Mouse (Mus musculus) urinary bladder, postnatal 25 days (tissue): ENCODE data around the gene Trappc1.
A peak's percentile ranks its signal among the peaks of the same experiment; 100 is the strongest.
"Not testable (repeated sequence)": the region's sequence is repeated elsewhere in the genome, so short reads cannot be mapped to it uniquely, and the experiment has no call there.

ENCODE experiments used
- DNase-seq: peaks from one replicate; pipeline ENCODE4 v3.0.0; 2022; ENCODE audit warnings: low spot score

Gene Trappc1

GRCm38 (mm10) chr11:69323667-69324111, at the start of gene Trappc1, which contains the start of gene Cntrob:
Trappc1 (plus strand) TSS chr11:69323980.
Cntrob (minus strand) TSS chr11:69323775.
- peak; percentile 97 for DNase-seq

DNA sequence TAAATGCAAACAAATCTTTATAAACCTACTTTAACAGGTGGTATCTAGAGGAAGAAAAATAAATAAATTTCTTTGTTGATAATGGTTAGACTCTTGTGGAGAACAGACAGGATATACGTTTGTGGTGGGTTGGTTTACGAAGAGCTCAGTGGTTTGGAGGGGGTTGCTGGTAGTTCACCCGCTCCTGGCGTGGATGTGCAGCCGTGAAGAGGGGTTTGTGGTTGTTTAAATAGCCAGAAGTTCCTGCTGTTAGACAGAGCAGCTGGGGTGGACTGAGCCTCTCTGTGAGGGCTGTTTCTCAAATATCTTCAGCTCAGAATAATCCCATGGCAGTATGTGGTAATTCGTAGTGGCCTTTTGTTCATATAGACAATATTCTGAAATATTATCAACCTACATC, 48.1 kb upstream of the Trappc1 start:
- no peak for DNase-seq

DNA sequence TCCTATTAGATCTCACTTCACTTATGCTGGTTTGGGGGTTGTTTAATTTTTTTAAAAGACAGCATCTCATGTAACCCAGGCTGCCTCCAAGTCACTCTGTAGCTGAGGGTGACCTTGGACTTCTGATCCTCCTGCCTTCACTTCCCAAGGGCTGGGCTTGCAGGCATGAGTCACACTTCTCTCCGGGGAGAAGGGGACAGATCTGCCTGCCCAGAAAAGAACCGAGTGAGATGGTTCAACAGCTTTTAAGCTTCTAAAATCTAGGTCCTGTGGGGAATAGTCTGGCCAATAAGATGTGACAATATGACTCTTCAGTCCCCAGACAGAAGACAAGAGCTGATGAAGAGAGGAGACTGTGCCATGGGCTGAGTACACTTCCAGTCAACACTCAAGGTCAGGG, 47.7 kb upstream of the Trappc1 start:
- DNase-seq = no peak

- DNase-seq = no peak
Observed at GRCm38 (mm10) chr11:69277267-69277666, 46.5 kb upstream of the Trappc1 start.

DNA sequence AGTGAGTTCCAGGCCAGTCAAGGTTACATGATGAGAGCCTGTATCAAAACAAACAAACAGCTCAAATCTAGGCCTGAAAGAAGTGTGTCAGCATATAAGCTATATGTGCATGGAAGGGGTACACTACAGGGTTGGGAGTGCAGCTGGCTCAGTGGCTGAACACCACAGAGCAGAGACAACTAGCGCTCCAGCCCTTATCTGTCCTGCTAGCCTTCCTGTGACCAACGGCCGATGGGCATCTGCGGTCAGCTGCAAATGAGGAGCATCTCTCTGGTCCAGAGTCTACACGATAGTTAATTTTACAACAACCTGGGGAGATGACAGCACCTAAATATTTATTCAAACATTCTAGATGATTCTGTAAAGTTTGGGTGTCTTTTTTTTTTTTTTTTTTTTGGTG, 32.7 kb upstream of the Trappc1 start:
- no peak for DNase-seq

- no peak for DNase-seq
Observed at GRCm38 (mm10) chr11:69295286-69295685, 28.5 kb upstream of the Trappc1 start.

- DNase-seq = no peak
Observed at GRCm38 (mm10) chr11:69297799-69298198, 26.0 kb upstream of the Trappc1 start.

DNA sequence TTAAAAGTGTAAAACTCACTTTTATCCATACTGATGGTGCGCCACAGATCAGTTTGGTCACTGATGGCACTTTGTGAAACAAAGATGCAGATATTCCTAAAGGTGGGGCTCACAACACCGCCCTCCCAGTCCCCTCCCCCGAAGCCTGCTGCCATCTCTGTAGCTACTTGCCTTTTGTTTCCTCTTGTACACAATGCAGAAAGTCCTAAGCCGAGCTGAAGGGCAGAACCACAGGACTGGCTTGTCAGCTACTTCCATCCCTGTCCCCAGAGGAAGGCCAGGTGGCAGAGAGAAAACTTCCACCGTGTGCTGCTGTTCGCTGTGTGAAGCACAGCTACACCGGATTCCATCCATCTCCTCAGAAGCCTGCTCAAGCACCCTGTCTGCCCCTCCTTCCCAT, 25.5 kb upstream of the Trappc1 start:
- DNase-seq = no peak

DNA sequence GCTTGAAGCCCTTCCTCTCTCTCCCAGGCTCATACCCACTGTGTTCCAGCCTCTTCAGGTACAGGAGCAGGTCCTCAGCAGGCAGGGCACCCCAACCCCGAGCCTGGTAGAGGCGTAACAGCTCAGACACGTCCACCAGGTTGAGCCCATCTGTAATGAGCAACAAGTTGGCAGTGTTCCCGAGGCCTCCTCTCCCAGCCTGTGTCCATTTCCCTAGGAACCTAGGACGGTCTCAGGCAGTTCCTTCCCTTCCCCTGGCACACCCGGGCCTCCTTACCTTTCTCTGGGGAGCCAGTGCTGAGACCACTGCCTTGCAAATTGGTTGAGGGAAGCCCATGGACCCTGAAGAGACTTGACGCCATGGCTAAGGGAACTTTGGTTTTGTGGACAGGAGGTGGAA, 21.0 kb upstream of the Trappc1 start:
- DNase-seq = no peak

GRCm38 (mm10) chr11:69305291-69305690, 18.5 kb upstream of the Trappc1 start:
- no peak for DNase-seq

DNA sequence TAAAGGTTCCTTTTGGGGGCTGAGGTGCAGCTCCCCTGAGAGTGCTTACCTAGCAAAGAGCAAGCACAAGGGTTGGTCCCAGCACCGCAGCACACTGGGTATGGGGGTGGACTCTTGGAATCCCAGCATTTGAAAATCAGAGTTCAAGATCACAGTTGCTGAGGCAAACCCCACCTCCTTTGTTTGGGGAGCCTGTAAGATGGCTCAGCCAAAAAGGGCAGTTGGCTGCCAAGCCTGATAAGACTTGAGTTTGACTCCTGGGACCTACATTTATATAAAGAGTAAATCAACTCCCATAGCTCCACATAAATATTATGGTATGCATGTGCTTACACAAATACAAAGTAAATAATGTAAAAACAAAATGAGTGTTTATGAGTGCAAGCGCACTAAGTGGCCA, 17.7 kb upstream of the Trappc1 start:
- no peak for DNase-seq

DNA sequence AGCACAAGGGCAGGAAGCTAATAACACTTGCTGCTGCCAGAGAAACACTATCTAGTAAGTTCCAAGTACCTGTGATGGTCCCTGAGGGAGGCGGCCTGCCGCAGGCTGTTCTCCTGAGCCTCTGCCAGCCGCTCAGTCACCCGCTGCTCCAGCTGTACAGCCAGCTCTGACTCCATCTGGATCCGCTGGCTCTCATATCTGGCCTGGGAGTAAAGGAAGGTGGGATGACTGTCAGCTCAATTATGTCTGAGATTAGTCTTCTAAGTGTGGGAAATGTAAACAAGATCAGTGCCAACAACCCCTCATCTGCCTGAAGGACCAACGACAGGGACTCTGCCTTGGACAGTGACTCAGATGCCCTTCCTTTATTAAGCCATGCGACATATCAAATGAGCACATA, 12.5 kb upstream of the Trappc1 start:
- no peak for DNase-seq

GRCm38 (mm10) chr11:69316361-69316760, 7.4 kb upstream of the Trappc1 start:
- DNase-seq = no peak

DNA sequence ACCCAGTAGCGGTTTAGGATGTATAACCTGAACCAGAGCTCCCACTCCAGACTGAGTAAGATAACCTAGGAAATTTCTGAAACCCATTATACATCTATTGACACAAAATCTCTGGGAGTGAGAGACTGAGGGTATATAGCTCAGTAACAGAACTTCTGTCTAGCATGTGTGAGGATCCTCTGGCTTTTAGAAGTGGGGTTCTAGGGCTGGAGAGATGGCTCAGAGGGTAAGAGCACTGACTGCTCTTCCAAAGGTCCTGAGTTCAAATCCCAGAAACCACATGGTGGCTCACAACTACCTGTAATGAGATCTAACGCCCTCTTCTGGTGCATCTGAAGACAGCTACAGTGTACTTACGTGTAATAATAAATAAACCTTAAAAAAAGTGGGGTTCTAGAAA, 5.8 kb upstream of the Trappc1 start:
- DNase-seq = not testable (repeated sequence)

DNA sequence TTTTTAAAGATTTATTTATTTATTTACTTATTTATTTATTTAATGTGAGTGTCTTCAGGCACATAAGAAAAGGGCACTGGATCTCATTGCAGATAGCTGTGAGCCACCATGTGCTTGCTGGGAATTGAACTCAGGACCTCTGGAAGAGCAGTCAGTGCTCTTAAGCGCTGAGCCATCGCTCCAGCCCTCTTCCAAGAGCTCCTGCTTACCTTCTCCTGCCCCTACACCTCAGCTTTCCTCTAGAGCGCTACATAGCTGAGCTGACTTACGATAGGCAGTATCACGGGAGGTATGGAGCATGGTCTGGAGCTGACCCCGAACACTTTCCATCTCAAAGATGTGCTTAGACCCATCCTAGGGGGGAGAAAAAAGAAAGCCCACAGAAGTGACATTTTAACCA, 2.2 kb upstream of the Trappc1 start:
- DNase-seq = no peak

DNA sequence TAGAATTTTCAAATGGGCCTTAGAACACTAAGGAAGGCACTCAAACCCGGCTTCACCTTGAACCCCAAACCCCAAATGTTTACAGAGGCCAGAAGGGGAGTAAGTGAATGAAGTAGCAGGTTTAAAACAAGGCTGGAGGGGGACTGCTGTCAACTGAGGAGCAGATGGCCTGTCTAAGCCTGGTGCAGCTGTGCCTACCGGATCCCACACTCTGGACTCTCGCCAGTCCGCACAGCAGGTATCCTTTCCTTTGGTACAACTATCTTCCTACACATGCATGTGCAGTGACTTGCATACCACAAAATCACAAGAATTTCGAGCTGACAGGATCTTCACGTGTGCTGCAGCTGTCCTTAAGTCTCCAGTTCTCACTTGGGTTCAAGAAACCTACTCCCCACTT, 1.8 kb upstream of the Trappc1 start:
- DNase-seq = no peak

DNA sequence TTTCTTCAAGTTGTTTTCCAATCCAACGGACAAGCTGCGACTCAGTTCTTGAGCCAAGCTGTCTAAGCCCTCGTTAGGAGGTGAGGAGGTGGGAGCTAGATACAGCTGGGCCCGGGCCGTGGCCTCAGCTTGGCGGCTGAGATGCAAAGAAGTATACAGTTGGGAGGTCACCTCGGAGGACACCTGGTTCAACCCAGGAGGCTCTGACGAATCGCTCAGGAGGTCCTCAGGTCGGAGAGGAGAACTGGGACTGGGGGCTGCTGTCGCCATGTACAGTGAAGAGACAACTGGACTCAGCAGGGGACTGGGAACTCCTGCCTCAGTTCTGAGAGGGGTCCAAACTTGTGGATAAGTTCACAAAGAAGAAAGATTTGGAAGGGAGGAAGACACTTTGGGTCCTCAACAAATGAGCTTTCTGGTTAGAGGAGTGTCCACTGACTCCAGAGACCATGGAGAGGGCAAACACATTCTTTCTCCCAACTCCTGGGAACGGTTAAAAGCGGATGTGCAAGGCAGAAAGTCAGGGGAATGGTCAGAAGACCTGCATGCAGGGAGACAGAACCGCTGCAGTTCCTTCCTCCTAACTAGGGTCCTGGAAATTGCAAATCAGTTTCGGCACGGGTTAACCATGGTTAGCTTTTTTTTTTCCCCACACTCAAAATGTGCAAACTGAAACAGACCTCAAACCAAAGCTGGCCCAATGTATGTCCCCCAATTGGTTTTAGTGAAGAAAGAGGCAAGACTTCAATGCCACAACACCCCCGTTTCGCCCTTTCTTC, 898 bp upstream of the Trappc1 start:
- DNase-seq = no peak

DNA sequence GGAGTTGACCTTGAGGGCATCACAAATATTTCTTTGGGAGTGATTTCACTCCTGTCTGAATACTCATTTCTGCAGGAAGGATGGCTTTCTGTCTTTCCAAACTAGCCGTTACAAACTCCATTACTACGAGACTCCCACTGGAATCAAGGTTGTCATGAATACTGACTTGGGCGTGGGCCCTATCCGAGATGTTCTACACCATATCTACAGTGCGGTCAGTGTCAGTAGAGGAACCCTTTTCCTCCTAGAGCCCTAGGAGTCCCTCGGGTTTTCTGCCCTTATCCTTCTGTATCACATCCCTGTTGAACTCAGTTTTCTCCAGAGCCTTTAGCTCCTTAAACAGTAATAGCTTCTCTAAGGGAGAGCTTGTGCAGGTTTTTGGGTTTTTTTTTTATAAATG, 969 bp downstream of the Trappc1 start:
- no peak for DNase-seq

GRCm38 (mm10) chr11:69325628-69326407, 2.0 kb downstream of the Trappc1 start, which contains the start of gene Kcnab3:
Kcnab3 (plus strand) TSS chr11:69326258.
- DNase-seq = peak; percentile 74

GRCm38 (mm10) chr11:69326408-69327156, 2.8 kb downstream of the Trappc1 start:
- peak; percentile 21 for DNase-seq

DNA sequence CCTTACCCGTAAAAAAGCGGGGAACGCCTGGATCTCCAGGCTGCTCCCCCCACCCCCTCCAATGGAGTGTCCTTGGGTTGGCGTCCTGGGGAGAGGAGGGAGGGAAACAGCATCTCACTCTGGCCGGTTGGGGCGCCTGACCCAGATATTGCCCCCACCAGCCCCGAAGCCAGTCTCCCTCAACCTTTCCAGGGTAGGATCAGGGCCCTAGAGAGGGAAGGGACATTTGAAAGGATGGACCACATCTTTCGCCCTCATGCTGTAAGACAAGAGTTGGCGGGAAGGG, 3.3 kb downstream of the Trappc1 start:
- no peak for DNase-seq

DNA sequence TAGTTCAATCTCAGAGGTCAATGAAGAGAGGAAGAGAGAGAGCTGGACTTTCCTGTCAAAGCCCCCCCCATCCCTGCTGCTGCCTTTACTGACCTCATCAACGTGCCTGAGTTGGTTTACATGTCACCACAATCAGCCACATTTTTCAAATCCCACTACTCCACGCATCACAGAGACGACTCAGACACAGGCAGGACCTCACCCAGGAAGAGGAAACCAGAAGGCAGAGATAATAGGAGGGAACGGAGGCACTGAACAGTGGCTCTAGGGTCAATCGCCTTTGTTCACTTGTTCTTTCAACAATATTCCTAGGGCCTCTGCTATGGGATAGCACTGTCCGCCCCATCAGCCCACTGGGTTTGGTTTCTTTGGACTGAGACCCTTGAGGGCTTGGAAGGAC, 3.9 kb downstream of the Trappc1 start:
- DNase-seq = no peak

GRCm38 (mm10) chr11:69328517-69328916, 4.7 kb downstream of the Trappc1 start:
- no peak for DNase-seq
